Mouse (Mus musculus) brain, embryonic 14.5 days (tissue): ENCODE results near the gene Itpr2.

Experiments
- CTCF ChIP-seq: fragments of 200-500 bp; IDR thresholded peaks from 2 replicates; pipeline ENCODE4 v1.5.1; 2012; ENCODE audit warnings: inconsistent platforms, mild to moderate bottlenecking, moderate library complexity, borderline replicate concordance; ENCODE audit not compliant: insufficient read depth, insufficient read length; ENCODE audit errors: extremely low read depth
- POLR2A ChIP-seq: fragments of 200-500 bp; IDR thresholded peaks from 2 replicates; pipeline ENCODE4 v1.6.1; 2012; ENCODE audit warnings: mild to moderate bottlenecking, inconsistent platforms, borderline replicate concordance; ENCODE audit not compliant: poor library complexity, insufficient read depth, insufficient read length, severe bottlenecking; ENCODE audit errors: extremely low read depth

DNA sequence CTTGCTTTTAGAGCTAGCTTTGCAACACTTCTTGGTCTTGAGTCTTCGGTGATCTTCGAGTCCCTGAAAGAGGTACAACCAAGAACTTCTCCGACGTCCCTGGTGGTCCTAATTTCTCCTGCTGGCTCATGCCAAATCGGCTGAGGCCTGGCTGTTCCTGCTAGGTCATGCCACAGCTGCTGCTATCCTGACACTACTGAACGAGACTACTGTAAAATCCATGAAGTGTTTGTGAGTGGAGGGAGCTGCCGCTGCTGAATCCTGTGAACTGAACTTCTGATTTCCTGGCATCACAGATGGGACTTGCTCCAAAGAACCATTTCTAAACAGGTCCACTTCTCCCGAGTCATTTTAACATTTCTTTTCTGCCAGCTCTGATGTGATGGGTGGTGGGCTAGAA lies 11.4 kb upstream of the Itpr2 start:
- TF ChIP-seq POLR2A, result no peak
- TF ChIP-seq CTCF, result no peak
